Mouse (Mus musculus) liver, embryonic 12.5 days (tissue): Measurements from ENCODE around the gene Ryr2. TPM values are rescaled to one million over a fixed set of nuclear protein-coding genes. Genes with fewer than 3 reads are reported as not detected.

Experiments
- ATAC-seq: fragments of 200-750 bp; cut with Nextera tagmentation; 2 replicates; pipeline ENCODE4 v1.8.0; 2017; ENCODE audit warnings: moderate number of reproducible peaks, mild to moderate bottlenecking, moderate library complexity
- H3K27ac ChIP-seq: fragments of 300-500 bp; sonication (generic); 2 replicates; pipeline ENCODE4 v1.5.1; 2016; ENCODE audit warnings: mild to moderate bottlenecking
- H3K27me3 ChIP-seq: fragments of 300-500 bp; sonication (generic); replicated peaks from 2 replicates; pipeline ENCODE4 v1.6.1; 2016; ENCODE audit warnings: mild to moderate bottlenecking, moderate library complexity
- H3K36me3 ChIP-seq: fragments of 300-500 bp; sonication (generic); 2 replicates; pipeline ENCODE4 v1.6.1; 2016; ENCODE audit warnings: mild to moderate bottlenecking, moderate library complexity
- H3K4me1 ChIP-seq: fragments of 300-500 bp; sonication (generic); 2 replicates; pipeline ENCODE4 v1.6.1; 2016
- H3K4me2 ChIP-seq: fragments of 300-500 bp; sonication (generic); 2 replicates; pipeline ENCODE4 v1.6.1; 2016; ENCODE audit warnings: mild to moderate bottlenecking, moderate library complexity
- H3K4me3 ChIP-seq: fragments of 300-500 bp; sonication (generic); 2 replicates; pipeline ENCODE4 v1.5.1; 2016; ENCODE audit warnings: mild to moderate bottlenecking, moderate library complexity
- H3K9ac ChIP-seq: fragments of 300-500 bp; sonication (generic); 2 replicates; pipeline ENCODE4 v1.6.1; 2016; ENCODE audit warnings: mild to moderate bottlenecking, moderate library complexity
- H3K9me3 ChIP-seq: fragments of 300-500 bp; sonication (generic); replicated peaks from 2 replicates; pipeline ENCODE4 v1.6.1; 2016; ENCODE audit warnings: mild to moderate bottlenecking, moderate library complexity
- WGBS: fragments of 180-500 bp; shearing (Covaris S2); methylation state at CpG from one replicate; pipeline ENCODE4 v1.1.7; 2016; ENCODE audit not compliant: insufficient replicate concordance; 5-methylcytosine and 5-hydroxymethylcytosine counted together
- polyA plus RNA-seq: library from polyadenylated mRNA; unstranded; fragments of >200 nt; fragmentation: Nextera tagmentation; extraction: Ambion mirVana; gene quantifications from 2 replicates; pipeline ENCODE4 v1.2.1, GENCODE M21; 2016

Ryr2 gene
- polyA plus RNA-seq, 1 experiment from 2014 or later, result 0.62 TPM

- H3K9ac ChIP-seq, result no peak overlapping the region
- H3K27me3 ChIP-seq, result no peaks in the 10 kb centered on the region; the same call in 1 of the 2 replicates
- no peaks in the 10 kb centered on the region for H3K4me1 ChIP-seq
- no peak overlapping the region for H3K4me3 ChIP-seq
- H3K4me2 ChIP-seq, result no peak overlapping the region
- no peaks in the 10 kb centered on the region for H3K36me3 ChIP-seq
- H3K9me3 ChIP-seq, result no peaks in the 10 kb centered on the region
- 58% methylated on average over 1 of the region's 1 CpGs for WGBS
- H3K27ac ChIP-seq, result no peak overlapping the region
- ATAC-seq, result no peak
Measured at GRCm38 (mm10) chr13:12114816-12115215, 8.1 kb upstream of the Ryr2 start.

- ATAC-seq, result peak; percentile 64; the same call in 1 of the 2 replicates
- Histone ChIP-seq H3K9me3 (no peaks in the 10 kb centered on the region), H3K4me2 (no peak overlapping the region), H3K9ac (no peak overlapping the region), H3K27ac (no peak overlapping the region), H3K4me1 (peaks cover 13% of the 10 kb centered on the region), H3K27me3 (peaks cover 48% of the 10 kb centered on the region), H3K36me3 (no peaks in the 10 kb centered on the region), H3K4me3 (no peak overlapping the region)
- WGBS, result 46% methylated on average over 1 of the region's 1 CpGs
Measured at GRCm38 (mm10) chr13:12108955-12109354, 2.2 kb upstream of the Ryr2 start.

- Histone ChIP-seq H3K27me3 (peaks cover 77% of the 10 kb centered on the region), H3K27ac (no peak overlapping the region), H3K36me3 (no peaks in the 10 kb centered on the region), H3K4me1 (peaks cover 19% of the 10 kb centered on the region), H3K4me2 (peak overlapping the region; percentile 81), H3K9me3 (no peaks in the 10 kb centered on the region), H3K9ac (no peak overlapping the region), H3K4me3 (peak overlapping the region; percentile 58)
- peak; percentile 23 for ATAC-seq
- 1% methylated on average over 67 of the region's 67 CpGs for WGBS
Measured at GRCm38 (mm10) chr13:12105830-12106628, 716 bp downstream of the Ryr2 start.

DNA sequence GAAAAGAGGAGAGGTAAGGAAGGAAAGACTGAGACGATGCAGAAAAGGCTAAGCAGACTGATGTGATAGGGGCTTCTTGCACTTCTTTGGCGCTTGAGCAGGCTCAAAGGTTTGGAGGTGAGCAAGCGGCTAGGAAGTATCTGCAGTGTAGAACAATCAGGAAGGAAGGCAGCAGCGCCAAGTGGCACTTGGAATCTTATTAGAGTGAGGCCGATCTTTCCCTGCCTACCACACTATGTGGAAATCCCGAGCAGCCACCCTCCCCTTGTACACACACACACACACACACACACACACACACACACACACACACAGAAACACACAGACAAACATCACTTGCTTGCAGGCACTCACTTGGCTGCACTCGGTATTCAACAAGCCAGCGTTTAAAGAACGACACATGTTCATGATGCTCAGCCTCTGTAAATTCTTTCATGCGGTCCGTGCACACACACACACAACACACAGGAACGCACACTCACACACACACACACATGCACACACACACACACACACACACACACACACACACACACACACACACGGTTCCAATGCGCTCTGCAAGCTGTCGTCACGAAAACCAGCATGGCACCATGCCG is 1.4 kb downstream of the Ryr2 start:
- Histone ChIP-seq H3K4me2 (peak overlapping the region; percentile 81), H3K4me3 (peak overlapping the region; percentile 58), H3K9ac (no peak overlapping the region), H3K27ac (no peak overlapping the region), H3K4me1 (peaks cover 26% of the 10 kb centered on the region), H3K36me3 (no peaks in the 10 kb centered on the region), H3K9me3 (no peaks in the 10 kb centered on the region), H3K27me3 (peaks cover 83% of the 10 kb centered on the region)
- WGBS, result 9% methylated on average over 17 of the region's 17 CpGs
- no peak for ATAC-seq

GRCm38 (mm10) chr13:12104318-12104717 is 2.4 kb downstream of the Ryr2 start:
- Histone ChIP-seq H3K4me2 (no peak overlapping the region), H3K36me3 (no peaks in the 10 kb centered on the region), H3K27ac (no peak overlapping the region), H3K9ac (no peak overlapping the region), H3K4me3 (no peak overlapping the region), H3K27me3 (peaks cover 83% of the 10 kb centered on the region), H3K4me1 (peaks cover 36% of the 10 kb centered on the region), H3K9me3 (no peaks in the 10 kb centered on the region)
- WGBS, result 41% methylated on average over 1 of the region's 1 CpGs
- ATAC-seq, result no peak

- Histone ChIP-seq H3K4me3 (no peak overlapping the region), H3K27ac (no peak overlapping the region), H3K27me3 (peaks cover 76% of the 10 kb centered on the region)
Measured at GRCm38 (mm10) chr13:12103017-12103416, 3.7 kb downstream of the Ryr2 start.

GRCm38 (mm10) chr13:12099446-12099845 is 7.3 kb downstream of the Ryr2 start:
- H3K9me3 ChIP-seq, result no peaks in the 10 kb centered on the region
- peak; percentile 94 for ATAC-seq
- no peak overlapping the region; the same call in 1 of the 2 replicates for H3K4me2 ChIP-seq
- H3K9ac ChIP-seq, result peak overlapping the region; percentile 33; the same call in 1 of the 2 replicates
- no peaks in the 10 kb centered on the region for H3K36me3 ChIP-seq
- H3K4me1 ChIP-seq, result peaks cover 48% of the 10 kb centered on the region
- no peak overlapping the region for H3K4me3 ChIP-seq
- H3K27me3 ChIP-seq, result peaks cover 41% of the 10 kb centered on the region
- peak overlapping the region; percentile 70 for H3K27ac ChIP-seq
- 39% methylated on average over 3 of the region's 3 CpGs for WGBS

More at GRCm38 (mm10) chr13:12103017-12103416, 3.7 kb downstream of the Ryr2 start:
- 55% methylated on average over 3 of the region's 3 CpGs for WGBS
- Histone ChIP-seq H3K9ac (no peak overlapping the region), H3K9me3 (no peaks in the 10 kb centered on the region), H3K4me2 (no peak overlapping the region), H3K4me1 (peaks cover 49% of the 10 kb centered on the region), H3K36me3 (no peaks in the 10 kb centered on the region)
- ATAC-seq, result no peak

- Histone ChIP-seq H3K4me3 (no peak overlapping the region), H3K36me3 (no peaks in the 10 kb centered on the region), H3K4me1 (peaks cover 50% of the 10 kb centered on the region), H3K4me2 (no peak overlapping the region; the same call in 1 of the 2 replicates), H3K27ac (peak overlapping the region; percentile 70), H3K9me3 (no peaks in the 10 kb centered on the region), H3K27me3 (peaks cover 36% of the 10 kb centered on the region), H3K9ac (no peak overlapping the region)
- peak; percentile 48 for ATAC-seq
- WGBS, result 49% methylated on average over 1 of the region's 1 CpGs
Measured at GRCm38 (mm10) chr13:12098981-12099380, 7.8 kb downstream of the Ryr2 start.

DNA sequence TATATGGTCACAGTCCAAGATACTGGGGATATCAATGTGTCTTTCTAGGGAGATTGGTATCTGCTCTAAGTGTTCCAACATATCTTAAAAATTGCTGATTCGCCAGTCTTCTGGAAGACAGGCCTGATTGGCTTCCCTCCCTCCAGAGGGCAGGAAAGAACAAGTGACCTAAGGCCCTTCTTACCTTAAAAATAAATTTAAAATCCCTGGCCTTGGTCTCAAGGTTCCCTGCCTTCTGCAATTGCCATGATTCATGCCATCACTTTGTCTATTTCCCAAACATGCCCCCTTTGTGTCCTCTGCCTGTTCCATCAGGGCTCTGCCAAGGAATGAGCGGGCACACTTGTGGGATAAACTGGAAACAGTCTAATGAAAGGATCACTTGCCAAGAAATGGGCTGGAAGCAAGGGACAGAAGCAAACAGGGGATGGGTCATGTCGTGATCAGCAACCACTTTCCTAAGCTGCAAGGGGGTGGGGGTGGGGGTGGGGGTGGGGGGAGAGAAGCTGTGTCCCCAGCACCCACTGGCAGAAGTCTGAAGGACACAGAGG is 10.3 kb downstream of the Ryr2 start:
- Histone ChIP-seq H3K4me2 (no peak overlapping the region), H3K9me3 (no peaks in the 10 kb centered on the region), H3K9ac (no peak overlapping the region), H3K4me3 (no peak overlapping the region), H3K27me3 (peaks cover 11% of the 10 kb centered on the region), H3K27ac (no peak overlapping the region), H3K4me1 (peaks cover 59% of the 10 kb centered on the region), H3K36me3 (no peaks in the 10 kb centered on the region)
- WGBS, result 54% methylated on average over 3 of the region's 3 CpGs
- ATAC-seq, result no peak

GRCm38 (mm10) chr13:12094569-12094968 is 12.2 kb downstream of the Ryr2 start:
- no peak for ATAC-seq
- H3K36me3 ChIP-seq, result no peaks in the 10 kb centered on the region
- H3K4me3 ChIP-seq, result no peak overlapping the region
- no peaks in the 10 kb centered on the region for H3K27me3 ChIP-seq
- no peak overlapping the region for H3K9ac ChIP-seq
- H3K4me1 ChIP-seq, result peaks cover 40% of the 10 kb centered on the region
- H3K4me2 ChIP-seq, result no peak overlapping the region
- no peak overlapping the region for H3K27ac ChIP-seq
- WGBS, result 36% methylated on average over 7 of the region's 7 CpGs
- no peaks in the 10 kb centered on the region for H3K9me3 ChIP-seq

- peaks cover 26% of the 10 kb centered on the region for H3K4me1 ChIP-seq
- no peaks in the 10 kb centered on the region for H3K27me3 ChIP-seq
- no peak overlapping the region for H3K4me3 ChIP-seq
- no peak overlapping the region for H3K27ac ChIP-seq
- peak; percentile 69 for ATAC-seq
- WGBS, result 48% methylated on average over 5 of the region's 5 CpGs
- H3K36me3 ChIP-seq, result no peaks in the 10 kb centered on the region
- H3K4me2 ChIP-seq, result no peak overlapping the region
- no peak overlapping the region for H3K9ac ChIP-seq
- H3K9me3 ChIP-seq, result no peaks in the 10 kb centered on the region
Measured at GRCm38 (mm10) chr13:12093146-12093545, 13.6 kb downstream of the Ryr2 start.
